Mouse (Mus musculus) urinary bladder, postnatal 10 days (tissue): ENCODE data around the gene Tiparp.

Experiments used
- DNase-seq: peaks from one replicate; pipeline ENCODE4 v3.0.0; 2022; ENCODE audit warnings: low spot score

Gene Tiparp

DNA sequence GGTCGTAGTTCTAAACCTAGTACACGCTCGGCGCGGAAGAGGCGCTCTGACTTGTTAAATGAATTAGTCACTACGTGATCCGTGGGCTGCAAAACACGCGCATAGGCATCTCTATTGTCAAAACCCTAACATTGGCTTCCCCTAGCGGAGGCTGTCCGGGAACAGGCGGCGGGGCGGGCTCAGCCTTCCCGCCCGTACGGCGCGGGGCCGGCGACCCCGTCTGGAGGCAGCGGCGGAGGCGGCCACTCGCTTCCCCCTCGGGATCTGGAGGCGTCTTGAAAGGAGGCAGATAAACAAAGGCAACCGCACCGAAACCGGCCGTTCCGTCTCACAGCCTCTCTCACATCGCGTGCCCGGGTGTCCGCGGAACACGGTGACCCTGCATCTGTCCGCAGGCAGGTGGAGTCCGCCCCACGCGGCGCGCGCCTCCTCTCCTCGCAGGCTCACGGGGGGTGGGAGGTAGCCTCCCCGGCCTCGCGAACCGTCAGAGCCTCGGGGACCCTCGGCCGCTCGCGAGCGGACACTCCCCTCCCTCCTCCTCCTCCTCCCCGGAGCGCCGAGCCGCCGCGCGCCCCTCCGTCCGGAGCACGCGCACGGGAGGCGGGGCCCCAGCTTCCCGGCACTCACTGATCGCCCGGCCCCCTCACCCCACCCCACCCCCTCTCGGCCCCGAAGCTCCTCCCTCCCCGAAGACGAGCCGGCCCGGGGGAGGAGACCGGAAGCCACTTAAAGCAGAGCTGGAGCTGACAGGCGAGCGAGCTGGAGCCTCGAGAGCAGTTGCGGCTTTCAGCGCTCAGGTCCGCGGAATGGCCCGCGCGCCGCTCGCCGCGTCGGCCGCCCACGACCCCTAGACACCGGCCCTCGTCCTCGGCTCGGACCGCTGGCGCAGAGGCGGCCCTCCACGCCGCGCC, at the start of gene Tiparp:
Gene Tiparp (plus strand): TSS at position 720 of the 911 bp plus-strand sequence.
- DNase-seq = peak; percentile 76

DNA sequence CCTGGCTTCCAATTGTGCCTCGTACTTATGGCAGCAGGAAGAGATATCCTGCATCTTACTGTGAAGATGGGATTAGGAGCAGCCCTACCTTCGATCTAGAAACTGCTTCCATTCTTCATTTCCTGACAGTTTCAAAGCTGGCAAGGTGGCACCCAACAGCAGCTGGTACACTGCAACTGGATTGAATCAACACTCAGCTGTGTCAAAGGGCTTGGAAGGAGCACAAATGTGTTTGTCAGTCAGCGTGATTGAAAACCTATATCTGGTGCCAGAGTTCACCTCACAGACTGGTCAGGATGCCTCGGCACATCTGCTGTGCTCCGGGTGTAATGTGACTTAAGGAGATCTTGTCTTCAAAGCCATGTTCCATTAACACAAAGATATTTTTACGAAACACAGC, 47.5 kb upstream of the Tiparp start:
- no peak for DNase-seq

DNA sequence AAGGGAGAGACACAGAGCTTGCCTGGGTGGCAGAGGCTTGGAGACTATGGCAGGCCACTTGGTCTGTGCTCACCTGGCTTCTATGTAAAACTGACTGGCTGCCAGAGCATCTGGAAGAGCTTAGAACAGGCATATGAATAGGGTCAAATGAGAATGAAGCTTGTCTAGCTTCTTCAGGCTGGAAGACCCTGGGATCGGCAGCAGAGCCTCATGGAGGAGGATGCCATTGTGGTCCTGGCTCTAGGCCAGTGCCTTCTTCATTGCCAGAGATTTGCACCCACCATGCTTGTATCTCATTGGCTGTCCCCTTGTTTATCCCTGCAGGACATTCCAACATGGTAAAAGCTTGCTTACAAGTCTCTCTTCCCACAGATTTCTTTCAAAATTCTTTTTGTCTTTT, 45.9 kb upstream of the Tiparp start:
- no peak for DNase-seq

DNA sequence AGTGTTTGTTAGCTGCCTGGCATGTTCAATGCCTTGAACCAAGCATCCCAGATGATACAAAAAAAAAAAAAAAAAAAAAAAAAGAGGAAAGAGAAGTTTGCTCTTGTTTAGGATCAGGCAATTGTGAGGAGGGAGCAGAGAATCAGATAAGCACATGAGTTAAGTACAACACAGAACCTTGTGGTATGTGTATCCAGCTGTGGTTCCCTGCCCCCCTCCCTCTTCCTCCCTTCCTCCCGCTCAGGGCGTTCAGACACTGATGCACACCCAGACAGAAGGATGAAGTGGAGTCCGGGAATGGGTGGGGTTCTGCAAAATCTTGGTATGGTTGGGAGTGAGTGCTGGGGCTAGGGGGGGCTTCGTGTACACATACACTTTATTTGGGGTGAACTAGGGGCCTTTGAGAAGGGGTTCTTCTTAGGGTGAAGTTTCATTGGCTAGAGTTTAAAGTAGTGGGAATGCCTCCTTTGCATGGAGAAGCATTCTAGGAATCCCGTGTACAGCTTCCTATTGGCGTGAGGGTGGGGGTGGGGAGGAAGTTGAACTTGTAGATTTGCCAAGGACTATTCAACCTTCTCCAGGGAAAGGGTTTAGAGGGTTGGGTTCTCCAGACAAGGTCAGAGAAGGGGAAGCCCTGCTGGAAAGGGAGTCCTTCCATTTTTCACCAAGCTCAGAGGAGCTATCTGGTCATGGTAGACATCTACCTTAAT, 45.4 kb upstream of the Tiparp start:
- DNase-seq = no peak

DNA sequence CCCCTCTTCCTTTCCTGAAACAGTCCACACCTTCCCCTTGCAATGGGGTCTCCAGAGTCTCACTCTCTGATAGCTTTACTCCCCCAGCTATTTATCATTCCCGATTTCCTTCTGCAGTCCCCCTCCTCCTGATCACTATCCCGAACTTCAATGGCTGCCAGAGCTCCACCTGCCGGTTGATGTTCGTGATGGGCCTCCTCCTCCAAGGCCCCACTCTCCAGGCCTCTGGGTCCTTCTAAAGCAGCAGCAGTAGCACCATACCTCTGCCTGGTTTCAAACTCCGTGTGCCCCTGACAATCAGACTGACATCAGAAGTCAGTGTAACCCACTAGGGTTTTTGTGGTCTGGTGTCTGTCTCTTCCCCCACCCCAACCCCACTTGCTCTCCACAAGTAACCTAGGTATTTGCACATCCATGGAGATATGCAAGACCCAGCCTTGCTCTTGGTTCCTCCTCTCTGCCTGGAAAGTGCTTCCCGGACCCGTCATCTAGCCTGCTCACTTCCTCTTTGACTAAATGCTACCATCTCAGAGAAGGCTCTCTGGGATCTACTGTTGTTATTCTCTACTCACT, 44.0 kb upstream of the Tiparp start:
- no peak for DNase-seq

DNA sequence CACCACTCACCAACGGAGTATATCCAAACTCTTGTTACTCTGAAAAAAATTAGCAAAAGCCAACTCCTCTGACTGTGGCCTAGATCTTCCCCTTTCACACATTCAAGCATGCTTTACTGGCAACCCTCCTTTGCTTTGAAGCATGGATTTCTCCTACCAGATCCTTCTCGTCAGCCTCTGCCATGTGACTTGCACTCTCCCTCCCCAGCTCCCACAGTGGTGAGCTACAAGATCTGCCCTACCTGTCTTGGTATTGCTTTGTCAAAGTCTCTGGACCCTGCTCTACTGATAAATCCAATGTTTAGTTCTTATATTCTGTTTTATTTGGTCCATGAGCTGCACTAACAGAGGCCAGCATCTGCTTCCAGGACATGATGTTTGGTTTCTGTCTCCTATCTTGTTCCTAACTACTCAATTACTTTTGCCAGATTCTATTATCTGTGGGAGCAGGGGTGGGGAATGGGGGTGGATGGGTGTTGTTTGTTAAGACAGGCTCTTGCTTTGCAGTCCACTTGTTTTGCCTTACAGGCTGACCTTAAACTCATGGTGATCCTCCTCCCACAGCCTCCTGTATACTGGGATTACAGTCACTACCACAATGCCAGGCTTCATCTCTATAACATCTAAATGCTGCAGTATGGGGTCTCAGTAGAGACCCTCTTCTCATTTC, 40.7 kb upstream of the Tiparp start:
- DNase-seq = no peak

DNA sequence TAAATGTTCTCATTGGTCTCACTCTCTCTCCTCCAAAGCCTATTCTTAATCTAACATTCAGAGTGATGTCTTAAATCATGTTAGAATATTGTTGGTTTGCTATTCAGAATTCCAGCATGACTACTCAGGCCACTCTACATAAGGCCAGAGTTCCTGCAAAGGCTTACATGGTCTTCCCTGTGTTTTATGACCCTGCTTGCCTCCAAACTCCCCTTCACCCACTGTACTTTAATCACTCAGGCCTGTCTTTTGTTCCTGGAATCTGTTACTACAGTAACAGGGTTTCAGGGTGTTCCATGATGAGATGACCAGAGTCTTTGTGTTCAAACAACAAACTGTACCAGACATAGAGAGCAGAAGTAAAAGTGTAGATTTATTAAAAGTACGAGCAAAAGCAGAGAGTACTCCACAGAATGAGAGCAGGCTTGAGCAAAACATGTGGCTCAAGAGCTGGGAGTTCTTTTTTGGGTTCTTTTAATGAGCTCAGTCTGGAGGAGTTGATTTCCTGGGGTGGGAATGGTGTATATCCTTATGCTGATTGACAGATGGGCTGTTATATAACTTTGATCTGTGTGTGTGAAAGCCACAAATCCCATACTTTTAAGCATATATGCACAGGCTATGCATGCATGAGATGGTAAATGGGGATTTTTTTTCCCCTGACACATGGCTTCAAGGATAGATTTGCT, 39.5 kb upstream of the Tiparp start:
- no peak for DNase-seq

DNA sequence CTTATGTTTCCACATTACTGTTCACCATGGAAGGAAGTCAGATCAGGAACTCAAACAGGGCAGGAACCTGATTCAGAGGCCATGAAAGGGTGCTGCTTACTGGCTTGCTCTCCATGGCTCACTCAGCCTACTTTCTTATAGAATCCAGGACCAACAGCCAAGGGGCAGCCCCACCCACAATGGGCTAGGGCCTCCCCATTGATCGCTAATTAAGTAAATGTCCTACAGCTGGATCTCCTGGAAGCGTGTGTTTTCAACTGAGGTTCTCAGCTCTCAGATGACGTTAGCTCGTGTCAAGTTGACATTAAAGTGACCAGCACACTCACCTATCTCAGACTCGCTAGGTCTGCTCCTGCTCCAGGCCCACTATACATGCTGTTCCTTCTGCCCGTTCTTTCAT, 38.6 kb upstream of the Tiparp start:
- DNase-seq = no peak

DNA sequence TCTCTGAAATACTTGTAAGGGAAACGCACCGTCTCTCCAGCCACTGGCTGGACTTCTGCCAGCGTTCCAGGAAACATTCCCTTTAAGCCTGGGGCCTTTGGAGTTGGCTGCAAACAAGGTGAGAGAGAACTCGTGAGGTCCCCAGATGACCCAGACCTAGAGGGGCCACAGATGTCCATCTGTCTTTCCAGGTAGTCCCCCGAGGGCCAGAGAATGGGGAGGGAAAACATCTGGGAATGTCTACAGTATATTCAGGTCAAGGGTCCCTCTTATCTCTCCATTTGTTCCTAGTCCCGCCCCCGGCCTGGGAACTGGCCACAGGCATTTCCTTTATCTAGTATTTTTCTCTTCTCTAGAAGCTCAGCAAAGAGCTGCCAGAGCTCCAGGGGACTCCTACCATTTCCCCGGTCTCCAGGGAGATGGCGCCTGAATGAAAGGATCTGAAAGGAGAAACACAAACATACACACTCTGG, 33.9 kb upstream of the Tiparp start:
- DNase-seq = no peak

DNA sequence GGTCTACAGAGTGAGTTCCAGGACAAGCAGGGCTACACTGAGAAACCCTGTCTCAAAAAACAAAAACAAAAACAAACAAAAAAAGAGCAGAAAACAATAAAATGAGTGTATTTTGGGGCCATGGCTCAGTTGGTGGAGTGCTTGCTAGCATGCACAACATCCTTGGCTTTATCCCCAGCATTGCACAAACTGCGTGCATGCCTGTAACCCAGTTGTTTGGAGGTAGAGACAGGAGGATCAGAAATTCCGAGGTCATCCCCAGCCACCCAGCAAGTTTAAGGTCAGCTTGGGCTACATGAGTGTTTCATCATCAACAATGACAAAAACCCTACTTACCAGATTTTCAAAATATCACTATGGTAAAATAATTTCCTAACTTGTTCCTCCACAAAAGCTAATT, 20.4 kb upstream of the Tiparp start:
- no peak for DNase-seq

DNA sequence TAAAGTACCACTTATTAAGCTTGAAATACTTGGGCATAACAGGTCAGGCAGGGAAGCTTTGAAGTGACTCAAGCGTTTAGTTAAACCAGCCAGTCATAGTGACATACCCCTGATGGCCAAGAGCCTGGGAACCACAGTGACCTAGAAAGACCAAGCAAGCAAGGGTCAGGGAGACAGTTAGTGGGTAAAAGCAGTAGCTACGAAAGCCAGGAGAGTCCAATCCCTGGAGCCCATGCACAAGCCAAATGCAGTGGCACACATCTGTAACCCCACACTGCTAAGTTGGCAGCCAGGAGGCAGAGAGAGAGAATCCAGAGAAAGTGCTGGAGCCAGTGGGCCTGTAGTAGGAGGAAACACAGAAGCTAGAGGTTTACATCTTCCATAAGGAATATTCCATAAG, 17.6 kb upstream of the Tiparp start:
- no peak for DNase-seq

DNA sequence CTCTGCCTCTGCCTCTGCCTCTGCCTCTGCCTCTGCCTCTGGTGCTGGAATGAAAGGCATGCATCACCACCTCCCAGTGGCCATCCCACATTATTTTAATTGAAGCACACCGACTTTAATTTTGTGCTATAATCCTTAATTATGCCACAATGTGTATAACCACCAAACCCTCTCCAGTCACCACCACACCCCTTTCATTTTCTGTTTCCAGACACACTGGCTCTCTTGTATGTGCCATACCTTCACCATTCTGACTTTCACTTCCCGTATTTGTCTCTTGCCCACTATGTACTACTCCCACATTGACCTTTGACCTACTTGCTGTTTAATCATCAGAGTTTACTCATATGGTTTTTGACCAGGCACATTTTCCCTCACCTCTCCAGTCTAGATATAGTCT, 12.5 kb upstream of the Tiparp start:
- DNase-seq = no peak

DNA sequence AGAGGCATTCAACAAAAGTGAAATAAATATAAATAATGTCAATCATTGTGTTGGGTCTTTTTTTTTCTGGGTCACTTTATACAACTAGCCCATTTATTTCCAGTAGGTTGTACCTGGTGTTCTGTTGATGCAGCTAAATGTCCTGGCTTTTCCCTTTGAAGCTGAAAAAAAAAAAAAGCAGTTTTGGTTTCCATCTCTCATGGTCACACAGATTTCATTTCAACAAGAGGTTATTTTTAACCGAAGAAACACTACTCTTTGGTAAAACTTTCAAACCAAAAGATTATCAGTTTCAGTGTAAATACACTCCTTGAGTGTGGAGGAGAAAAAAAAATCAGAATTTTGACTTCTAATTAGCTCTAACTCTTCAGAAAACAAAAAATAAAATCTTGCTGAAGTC, 11.7 kb upstream of the Tiparp start:
- DNase-seq = no peak

DNA sequence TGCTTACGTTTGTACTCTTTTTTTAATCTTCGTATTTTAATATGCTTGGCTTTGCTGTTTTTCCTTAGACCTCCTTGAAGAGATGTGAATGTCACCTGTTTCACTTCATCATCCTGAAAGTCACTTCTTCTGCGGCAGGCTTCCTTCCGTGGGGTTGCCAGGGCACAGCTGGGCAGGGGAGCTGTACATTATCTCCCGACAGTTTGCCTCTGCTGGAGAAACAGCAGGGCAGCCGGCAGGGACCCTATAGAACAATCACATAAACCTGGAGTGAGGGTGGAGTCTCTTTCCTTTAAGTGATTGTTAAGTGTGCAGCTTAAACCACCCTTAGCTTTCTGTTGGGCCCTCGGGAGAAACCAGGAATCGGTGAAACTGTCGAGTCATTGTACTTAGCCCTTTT, 11.1 kb upstream of the Tiparp start:
- DNase-seq = no peak

DNA sequence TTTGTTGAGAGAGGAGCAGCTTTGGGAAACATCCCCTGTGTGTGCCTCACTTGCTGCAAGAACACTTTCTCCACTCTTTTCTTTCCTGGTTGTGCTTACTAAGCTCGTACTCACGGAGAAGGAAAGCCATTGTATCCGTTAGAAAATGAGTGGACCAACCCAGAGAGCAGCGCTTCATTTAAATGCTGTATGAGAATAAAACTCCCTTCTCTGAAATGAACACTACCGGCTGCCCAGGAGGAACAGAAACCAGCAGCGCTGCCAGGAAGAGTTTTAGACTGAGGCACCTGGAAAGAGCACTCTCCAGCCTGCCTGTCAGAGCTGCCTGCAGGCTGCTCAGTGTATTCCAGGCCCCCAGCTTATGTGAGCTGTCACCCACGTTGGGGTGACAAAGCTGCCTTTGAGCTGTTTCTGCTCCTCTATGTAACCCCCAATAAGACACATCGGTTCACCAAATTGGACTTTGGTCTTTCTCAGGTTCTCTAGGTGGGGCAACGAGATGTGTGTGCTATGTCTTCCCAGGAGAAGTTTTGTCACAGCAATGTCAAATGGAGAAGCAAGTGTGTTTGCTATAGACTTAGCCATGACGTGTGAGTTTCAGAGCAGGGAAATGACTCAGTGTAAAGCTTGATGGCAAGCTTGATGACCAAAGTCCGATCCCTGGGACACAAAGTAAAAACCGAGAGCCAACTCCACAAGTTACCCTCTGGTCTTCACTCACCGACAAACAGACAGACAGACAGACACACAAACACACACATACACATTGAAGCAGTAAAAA, 10.3 kb upstream of the Tiparp start:
- DNase-seq = no peak

DNA sequence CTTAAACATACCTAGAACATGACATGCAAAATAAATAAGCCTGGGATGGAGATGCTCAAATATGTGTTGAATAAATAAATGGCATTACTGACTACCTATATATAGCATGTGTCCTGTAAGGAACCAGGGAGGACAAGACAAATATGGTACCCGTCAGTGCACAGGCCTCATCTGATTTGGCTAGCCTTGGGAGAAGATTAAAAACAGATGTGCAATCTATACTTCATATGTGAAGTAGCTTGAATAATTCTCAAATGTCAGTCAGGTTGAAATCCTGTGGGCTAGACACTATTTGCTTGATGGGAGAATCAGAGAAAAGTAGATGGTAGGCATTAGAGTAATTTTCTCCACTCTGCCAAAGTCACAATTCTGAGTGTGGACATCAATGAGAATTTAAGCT, 6.8 kb upstream of the Tiparp start:
- DNase-seq = no peak

DNA sequence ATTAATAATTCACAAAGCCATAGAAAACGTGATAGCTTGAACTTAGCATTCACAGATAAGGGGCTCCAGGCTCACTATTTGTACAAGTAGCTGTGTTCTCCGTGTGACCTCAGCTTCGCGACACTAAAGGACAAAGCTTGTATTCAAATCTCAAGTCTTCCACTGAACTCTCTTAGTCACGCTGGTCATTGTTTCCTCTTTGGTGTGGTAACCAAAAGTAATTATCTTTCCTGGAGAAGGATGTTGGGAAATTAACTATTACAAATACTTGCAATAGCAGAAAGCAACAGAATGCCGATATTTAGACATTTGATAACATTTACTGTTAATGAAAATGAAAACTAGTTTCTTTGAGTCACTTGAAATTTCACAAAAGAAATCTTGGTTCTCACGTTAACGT, 4.8 kb upstream of the Tiparp start:
- no peak for DNase-seq

DNA sequence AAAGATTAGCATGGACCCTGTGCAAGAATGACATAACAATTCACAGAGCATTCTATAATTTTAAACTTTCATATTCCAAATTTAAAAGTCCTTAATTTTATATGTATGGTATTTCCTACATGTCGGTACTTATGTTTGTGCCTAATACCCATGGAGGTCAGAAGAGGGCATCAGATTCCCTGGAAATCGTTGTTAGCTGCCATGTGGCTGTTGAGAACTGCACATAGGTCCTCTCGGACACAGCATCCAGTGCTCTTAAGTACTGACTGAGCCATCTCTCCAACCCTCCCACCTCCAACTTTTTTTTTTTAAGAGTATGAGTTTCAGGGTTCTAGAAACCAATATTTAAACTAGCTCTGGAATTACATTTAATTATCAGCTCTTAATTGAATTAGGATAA, 2.5 kb upstream of the Tiparp start:
- DNase-seq = no peak

DNA sequence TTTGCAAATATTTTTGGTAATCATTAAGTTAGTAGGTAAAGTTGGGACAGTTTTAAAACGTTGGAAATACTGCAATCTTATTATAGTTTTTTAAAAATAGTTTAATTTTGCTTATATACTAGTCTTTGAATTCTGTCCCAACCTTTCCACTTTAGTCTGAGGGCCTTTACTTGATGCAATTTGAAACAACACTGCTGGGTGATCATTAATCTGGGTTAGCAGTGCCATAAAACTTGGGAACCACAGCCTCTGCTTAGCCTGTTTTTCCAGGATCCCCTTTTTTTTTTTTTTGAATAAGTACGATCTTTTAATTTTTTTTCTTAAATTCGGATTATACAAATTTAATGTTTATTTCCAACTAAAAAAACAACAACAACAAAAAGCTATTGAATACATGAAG, 1.0 kb upstream of the Tiparp start:
- no peak for DNase-seq

DNA sequence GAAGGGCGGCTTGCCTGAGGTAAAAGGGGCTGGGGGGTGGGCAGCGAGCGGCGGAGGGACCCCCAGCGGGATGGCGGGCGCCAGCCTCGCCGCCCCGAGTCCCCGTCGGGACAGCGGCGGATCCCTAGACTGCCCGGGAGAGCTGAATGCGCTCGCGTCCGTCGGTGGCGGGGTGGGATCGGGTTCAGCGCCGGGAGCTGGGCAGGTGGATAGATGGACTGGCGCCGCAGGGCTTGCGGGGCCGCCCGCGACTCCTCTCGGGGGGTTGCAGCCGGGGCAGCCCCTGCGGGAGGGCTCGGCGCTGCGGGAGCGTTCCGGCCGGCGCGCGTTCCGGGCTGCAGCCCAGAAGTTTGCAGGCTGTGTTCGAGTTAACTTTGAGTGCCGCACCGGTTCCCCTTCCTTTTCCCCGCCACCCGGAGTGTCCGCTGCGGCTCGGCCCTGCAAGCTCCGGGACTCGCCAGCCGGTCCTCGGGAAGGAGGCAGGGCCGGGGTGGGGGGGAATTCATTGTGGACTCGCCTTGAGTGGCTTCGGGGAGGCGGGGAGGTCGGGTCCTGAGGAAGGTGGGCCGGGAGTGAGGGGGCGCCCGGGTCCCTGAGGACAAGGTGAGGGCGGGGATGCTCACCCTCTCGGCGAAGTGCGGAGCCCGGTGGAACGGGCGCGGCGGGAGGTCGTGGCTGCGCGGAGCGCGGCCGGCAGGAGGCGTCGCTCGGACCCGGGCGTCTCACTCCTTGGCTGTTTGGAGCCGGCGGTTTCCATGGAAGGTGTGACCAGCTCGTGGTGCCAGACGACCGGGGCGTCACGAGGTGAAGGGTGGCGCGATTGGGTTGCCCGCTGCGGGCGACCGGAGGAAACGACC, 632 bp downstream of the Tiparp start:
- DNase-seq = peak; percentile 25
